Mouse (Mus musculus): Measurements from ENCODE around the gene Vsig10. TPM values are rescaled to one million over a fixed set of nuclear protein-coding genes. Genes with fewer than 3 reads are reported as not detected.

Gene Vsig10
- polyA plus RNA-seq, 1 experiment from 2014 or later: 1.4 TPM

DNA sequence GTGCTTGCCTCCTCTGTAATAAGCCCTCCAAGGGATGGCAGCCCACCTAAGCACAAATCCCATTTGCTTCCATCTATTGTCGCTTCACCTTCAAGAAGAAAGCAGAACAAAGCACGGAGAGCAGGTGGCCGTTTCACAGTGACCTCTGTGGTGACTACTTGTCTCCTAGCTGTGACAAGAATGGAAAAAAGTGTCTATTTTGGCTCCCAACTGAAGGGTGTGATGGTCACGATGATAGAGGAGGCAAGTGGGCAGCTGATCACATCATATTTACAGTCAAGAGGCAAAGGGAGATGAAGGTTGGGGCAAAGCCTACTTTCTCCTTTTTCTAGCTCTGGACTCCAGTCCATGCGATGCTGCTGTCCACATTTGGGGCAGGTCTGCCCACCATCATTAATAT is 77.0 kb downstream of the Vsig10 start:
- no peak for ATAC-seq (ENCODE audit: insufficient read depth, low FRiP score, low TSS enrichment)
- WGBS: 87% methylated on average over 5 of the region's 5 CpGs

DNA sequence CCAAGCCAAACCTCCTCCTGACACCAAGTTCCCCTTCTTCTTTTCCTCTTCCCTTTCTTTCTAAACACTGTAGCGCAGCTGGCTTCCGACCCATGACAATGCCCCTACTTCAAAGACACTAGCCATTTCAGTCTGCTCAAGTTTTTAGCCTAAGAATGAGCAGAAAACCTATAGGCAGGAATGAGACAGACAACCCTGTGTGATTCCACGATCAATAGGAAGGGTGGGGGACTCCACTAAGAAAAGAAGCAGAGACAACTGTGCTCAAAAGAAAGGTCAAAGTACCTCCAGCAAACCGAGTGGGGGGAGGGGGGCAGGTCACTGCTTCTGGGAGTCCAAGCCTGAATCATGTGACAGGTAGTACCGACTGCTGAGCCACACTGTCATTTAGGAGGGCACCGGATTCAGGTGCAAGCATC is 77.7 kb downstream of the Vsig10 start:
- no peaks in the 10 kb centered on the region for H3K4me1 ChIP-seq (ENCODE audit: control insufficient read depth, insufficient read depth, low read length)
- H3K9ac ChIP-seq (ENCODE audit: low read length): no peak overlapping the region
- ATAC-seq (ENCODE audit: insufficient read depth, low FRiP score, low TSS enrichment) (no peak), DNase-seq (ENCODE audit: low spot score) (no peak)
- H3K27me3 ChIP-seq (ENCODE audit: control insufficient read depth, insufficient read depth, low read length): no peaks in the 10 kb centered on the region
- H3K27ac ChIP-seq (ENCODE audit: low read depth, low read length): no peak overlapping the region
- H3K4me2 ChIP-seq (ENCODE audit: low read depth): no peak overlapping the region
- 68% methylated on average over 6 of the region's 6 CpGs for WGBS
- no peak overlapping the region for H3K4me3 ChIP-seq (ENCODE audit: low read depth, low read length)
- H3K9me3 ChIP-seq (ENCODE audit: control insufficient read depth, low read length): no peaks in the 10 kb centered on the region
- H3K36me3 ChIP-seq (ENCODE audit: control insufficient read depth, insufficient read depth, low read length): no peaks in the 10 kb centered on the region

More for the DNA sequence above, 77.0 kb downstream of the Vsig10 start:
- Histone ChIP-seq H3K27ac (ENCODE audit: low read depth, low read length) (no peak overlapping the region), H3K36me3 (ENCODE audit: control insufficient read depth, insufficient read depth, low read length) (no peaks in the 10 kb centered on the region), H3K4me2 (ENCODE audit: low read depth) (no peak overlapping the region), H3K27me3 (ENCODE audit: control insufficient read depth, insufficient read depth, low read length) (no peaks in the 10 kb centered on the region), H3K4me1 (ENCODE audit: control insufficient read depth, insufficient read depth, low read length) (no peaks in the 10 kb centered on the region), H3K9me3 (ENCODE audit: control insufficient read depth, low read length) (no peaks in the 10 kb centered on the region), H3K9ac (ENCODE audit: low read length) (no peak overlapping the region), H3K4me3 (ENCODE audit: low read depth, low read length) (no peak overlapping the region)
- DNase-seq (ENCODE audit: low spot score): no peak

GRCm38 (mm10) chr5:117397371-117397770 is 78.5 kb downstream of the Vsig10 start:
- Histone ChIP-seq H3K4me1 (ENCODE audit: control insufficient read depth, insufficient read depth, low read length) (no peaks in the 10 kb centered on the region), H3K9me3 (ENCODE audit: control insufficient read depth, low read length) (no peaks in the 10 kb centered on the region), H3K9ac (ENCODE audit: low read length) (no peak overlapping the region), H3K27ac (ENCODE audit: low read depth, low read length) (no peak overlapping the region), H3K4me2 (ENCODE audit: low read depth) (no peak overlapping the region), H3K27me3 (ENCODE audit: control insufficient read depth, insufficient read depth, low read length) (no peaks in the 10 kb centered on the region), H3K36me3 (ENCODE audit: control insufficient read depth, insufficient read depth, low read length) (no peaks in the 10 kb centered on the region), H3K4me3 (ENCODE audit: low read depth, low read length) (no peak overlapping the region)
- no peak for ATAC-seq (ENCODE audit: insufficient read depth, low FRiP score, low TSS enrichment)
- DNase-seq (ENCODE audit: low spot score): no peak
- whole genome bisulfite sequencing: 80% methylated on average over 6 of the region's 6 CpGs

GRCm38 (mm10) chr5:117398007-117398550 is 79.2 kb downstream of the Vsig10 start:
- H3K27me3 ChIP-seq (ENCODE audit: control insufficient read depth, insufficient read depth, low read length): no peaks in the 10 kb centered on the region
- WGBS: 29% methylated on average over 4 of the region's 5 CpGs

DNA sequence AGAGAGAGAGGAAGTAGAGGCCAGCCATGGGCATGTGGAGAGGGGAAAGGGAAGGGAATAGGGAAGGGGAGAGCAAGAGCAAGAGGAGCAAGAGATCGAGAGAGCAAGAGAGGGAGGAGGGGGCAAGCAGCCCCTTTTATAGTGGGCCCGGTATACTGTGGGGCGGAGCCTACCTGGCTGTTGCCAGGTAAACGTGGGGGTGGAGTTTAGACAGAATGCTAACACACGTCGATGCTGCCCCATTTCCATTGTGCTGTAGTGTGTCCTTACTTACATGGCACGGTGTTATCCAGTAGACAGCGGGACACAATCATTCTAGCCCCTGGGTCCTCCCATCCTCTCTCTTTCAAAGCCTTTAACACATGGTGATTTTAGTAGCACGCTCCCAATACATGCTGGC is 80.4 kb downstream of the Vsig10 start:
- Histone ChIP-seq H3K27ac (ENCODE audit: low read depth, low read length) (no peak overlapping the region), H3K4me3 (ENCODE audit: low read depth, low read length) (no peak overlapping the region), H3K36me3 (ENCODE audit: control insufficient read depth, insufficient read depth, low read length) (no peaks in the 10 kb centered on the region), H3K4me1 (ENCODE audit: control insufficient read depth, insufficient read depth, low read length) (no peaks in the 10 kb centered on the region), H3K9me3 (ENCODE audit: control insufficient read depth, low read length) (no peaks in the 10 kb centered on the region), H3K4me2 (ENCODE audit: low read depth) (no peak overlapping the region), H3K27me3 (ENCODE audit: control insufficient read depth, insufficient read depth, low read length) (no peaks in the 10 kb centered on the region), H3K9ac (ENCODE audit: low read length) (no peak overlapping the region)
- DNase-seq (ENCODE audit: low spot score) (no peak), ATAC-seq (ENCODE audit: insufficient read depth, low FRiP score, low TSS enrichment) (no peak)
- WGBS: 71% methylated on average over 9 of the region's 9 CpGs

More at GRCm38 (mm10) chr5:117398007-117398550, 79.2 kb downstream of the Vsig10 start:
- Histone ChIP-seq H3K4me2 (ENCODE audit: low read depth) (no peak overlapping the region), H3K9ac (ENCODE audit: low read length) (no peak overlapping the region), H3K4me1 (ENCODE audit: control insufficient read depth, insufficient read depth, low read length) (no peaks in the 10 kb centered on the region), H3K9me3 (ENCODE audit: control insufficient read depth, low read length) (no peaks in the 10 kb centered on the region), H3K4me3 (ENCODE audit: low read depth, low read length) (no peak overlapping the region), H3K27ac (ENCODE audit: low read depth, low read length) (no peak overlapping the region), H3K36me3 (ENCODE audit: control insufficient read depth, insufficient read depth, low read length) (no peaks in the 10 kb centered on the region)
- no peak for ATAC-seq (ENCODE audit: insufficient read depth, low FRiP score, low TSS enrichment)
- no peak for DNase-seq (ENCODE audit: low spot score)

- no peaks in the 10 kb centered on the region for H3K4me1 ChIP-seq (ENCODE audit: control insufficient read depth, insufficient read depth, low read length)
- no peak overlapping the region for H3K4me3 ChIP-seq (ENCODE audit: low read depth, low read length)
- 93% methylated on average over 8 of the region's 8 CpGs for WGBS
- DNase-seq (ENCODE audit: low spot score) (no peak), ATAC-seq (ENCODE audit: insufficient read depth, low FRiP score, low TSS enrichment) (no peak)
- H3K9ac ChIP-seq (ENCODE audit: low read length): no peak overlapping the region
- no peak overlapping the region for H3K27ac ChIP-seq (ENCODE audit: low read depth, low read length)
- no peaks in the 10 kb centered on the region for H3K9me3 ChIP-seq (ENCODE audit: control insufficient read depth, low read length)
- H3K36me3 ChIP-seq (ENCODE audit: control insufficient read depth, insufficient read depth, low read length): no peaks in the 10 kb centered on the region
- H3K27me3 ChIP-seq (ENCODE audit: control insufficient read depth, insufficient read depth, low read length): no peaks in the 10 kb centered on the region
- H3K4me2 ChIP-seq (ENCODE audit: low read depth): no peak overlapping the region
Observed at GRCm38 (mm10) chr5:117403609-117404008, 84.7 kb downstream of the Vsig10 start.

Other genes with a start within 250 kb of the Vsig10 start
- gene Suds3, start 203.0 kb upstream of the Vsig10 start, polyA plus RNA-seq (2014; fragmentation: Nextera tagmentation; extraction: Ambion mirVana): 46.3 and 46.7 TPM in 2 replicates
- gene Taok3, start 199.0 kb upstream of the Vsig10 start, polyA plus RNA-seq (2014; fragmentation: Nextera tagmentation; extraction: Ambion mirVana): 20.0 and 20.3 TPM in 2 replicates
- 915 and 934 TPM in 2 replicates for gene Pebp1, start 31.5 kb upstream of the Vsig10 start, polyA plus RNA-seq (2014; fragmentation: Nextera tagmentation; extraction: Ambion mirVana)
- 92.2 and 99.2 TPM in 2 replicates for gene Wsb2, start 38.2 kb downstream of the Vsig10 start, polyA plus RNA-seq (2014; fragmentation: Nextera tagmentation; extraction: Ambion mirVana)
- gene Rfc5, start 70.0 kb downstream of the Vsig10 start, polyA plus RNA-seq (2014; fragmentation: Nextera tagmentation; extraction: Ambion mirVana): 84.9 and 90.2 TPM in 2 replicates
- gene Ksr2, start 94.9 kb downstream of the Vsig10 start, polyA plus RNA-seq (2014; fragmentation: Nextera tagmentation; extraction: Ambion mirVana): 1.1 and 1.4 TPM in 2 replicates